Mouse (Mus musculus): Measurements from ENCODE around the gene Kat2b. TPM values are rescaled to one million over a fixed set of nuclear protein-coding genes. Genes with fewer than 3 reads are reported as not detected.
"Not testable (repeated sequence)": the region's sequence is repeated elsewhere in the genome, so short reads cannot be mapped to it uniquely, and the experiment has no call there.

Gene Kat2b
- total and polyA plus RNA-seq, 3 experiments = 2.4 to 52.2 (median 27.1) TPM

DNA sequence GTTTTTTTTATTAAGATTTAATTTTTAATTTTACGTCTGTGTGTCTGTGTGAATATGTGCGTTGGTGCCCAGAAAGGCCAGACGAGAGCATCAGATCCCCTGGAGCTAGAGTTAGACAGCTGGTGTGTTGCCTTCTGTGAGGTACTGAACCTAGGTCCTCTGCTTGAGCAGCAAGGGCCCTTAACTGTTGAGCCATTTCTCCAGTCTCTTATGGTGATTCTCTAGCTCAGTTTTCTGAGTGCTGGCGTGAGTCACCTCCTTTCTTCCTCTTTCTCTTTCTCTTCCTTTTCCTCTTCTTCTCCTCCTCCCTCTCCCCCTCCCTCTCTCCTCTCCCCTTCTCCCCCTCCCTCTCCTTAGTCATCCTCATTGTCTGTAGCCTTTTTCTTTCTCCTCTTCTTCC lies 27.9 kb downstream of the Kat2b start:
- Histone ChIP-seq H3K4me1 (ENCODE audit: insufficient read depth, low read depth, low read length) (peaks cover 63% of the 10 kb centered on the region), H3K36me3 (replicated peaks) (peaks cover 19% of the 10 kb centered on the region), H3K27me3 (ENCODE audit: insufficient read depth, low read length) (no peaks in the 10 kb centered on the region), H3K4me3 (ENCODE audit: low read depth, low read length) (peak overlapping the region; percentile 58; the same call in 1 of the 2 replicates), H3K9me3 (replicated peaks) (no peaks in the 10 kb centered on the region)
- TF ChIP-seq GATA1 (IDR thresholded peaks at IDR 0.05; ENCODE audit: borderline replicate concordance, low read length) = no peak
- TF ChIP-seq CTCF (IDR thresholded peaks at IDR 0.05; ENCODE audit: low read depth, low read length) = no peak
- no peak for TF ChIP-seq GATA2 (IDR thresholded peaks at IDR 0.05; ENCODE audit: borderline replicate concordance, low read depth, low read length)
- no peak for ATAC-seq (ENCODE audit: extremely low read depth, insufficient number of reproducible peaks, low FRiP score, poor library complexity, severe bottlenecking)
- DNase-seq (ENCODE audit: low spot score) = no peak

DNA sequence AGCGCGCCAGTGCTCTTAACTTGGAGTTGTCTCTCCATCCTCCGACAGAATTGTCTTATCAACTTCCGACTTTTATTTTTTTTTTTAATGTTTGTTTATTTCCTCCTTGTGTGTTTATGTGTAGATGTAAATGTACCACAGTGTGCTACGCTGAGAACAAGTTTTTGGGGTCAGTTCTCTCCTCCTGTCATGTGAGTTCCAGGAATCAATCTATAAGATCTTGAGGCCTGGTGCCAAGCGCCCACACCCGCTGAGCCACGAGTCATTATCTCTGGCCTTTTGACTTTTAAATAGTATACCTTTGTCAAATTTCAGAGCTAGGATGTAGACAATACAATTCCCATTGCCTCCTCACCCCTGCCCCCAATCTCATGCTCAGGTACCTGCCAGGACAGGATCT lies 28.9 kb downstream of the Kat2b start:
- Histone ChIP-seq H3K4me1 (ENCODE audit: insufficient read depth, low read depth, low read length) (peaks cover 65% of the 10 kb centered on the region), H3K36me3 (replicated peaks) (peaks cover 19% of the 10 kb centered on the region), H3K9me3 (replicated peaks) (no peaks in the 10 kb centered on the region), H3K4me3 (ENCODE audit: low read depth, low read length) (peak overlapping the region; percentile 46; the same call in 1 of the 2 replicates), H3K27me3 (ENCODE audit: insufficient read depth, low read length) (no peaks in the 10 kb centered on the region)
- DNase-seq (ENCODE audit: low spot score) (no peak), ATAC-seq (ENCODE audit: extremely low read depth, insufficient number of reproducible peaks, low FRiP score, poor library complexity, severe bottlenecking) (peak; percentile 17; the same call in 1 of the 2 replicates)
- TF ChIP-seq GATA1 (IDR thresholded peaks at IDR 0.05; ENCODE audit: borderline replicate concordance, low read length) = no peak
- TF ChIP-seq GATA2 (IDR thresholded peaks at IDR 0.05; ENCODE audit: borderline replicate concordance, low read depth, low read length) = no peak
- no peak for TF ChIP-seq POLR2AphosphoS5 (IDR thresholded peaks at IDR 0.05; ENCODE audit: insufficient replicate concordance, low read depth, low read length)
- no peak for TF ChIP-seq TAL1 (conservative IDR thresholded peaks at IDR 0.05; ENCODE audit: low read depth, low read length)
- TF ChIP-seq CTCF (IDR thresholded peaks at IDR 0.05; ENCODE audit: low read depth, low read length) = no peak

DNA sequence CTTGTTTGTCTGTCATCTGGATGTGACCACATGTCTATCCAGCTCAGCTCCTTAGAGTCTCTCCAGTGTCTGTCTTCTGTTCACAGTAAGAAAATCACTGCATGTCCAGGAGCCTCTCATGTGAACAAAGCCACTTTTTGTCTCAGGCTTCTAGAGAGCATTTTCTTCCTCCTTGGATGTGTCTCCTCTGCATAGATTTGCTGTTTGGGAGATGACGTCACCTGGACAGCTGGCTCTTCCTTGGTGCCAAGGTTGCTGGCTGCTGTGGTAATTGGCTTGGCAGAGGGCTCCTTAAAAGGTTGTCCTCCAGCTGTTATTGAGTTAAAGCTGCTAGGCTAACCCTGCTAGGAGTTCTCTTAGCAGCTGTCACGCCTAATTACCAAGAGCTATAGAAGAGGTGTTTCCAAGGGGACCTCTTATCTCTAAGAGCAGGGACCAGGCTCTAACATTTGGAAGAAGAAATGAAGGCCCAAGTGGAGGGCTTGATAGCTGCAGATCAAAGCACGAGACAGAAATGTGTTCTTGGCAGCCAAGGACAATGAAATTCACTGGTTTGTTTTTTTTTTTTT lies 29.7 kb downstream of the Kat2b start:
- DNase-seq (ENCODE audit: low spot score) = peak; percentile 71
- peak; percentile 93 for ATAC-seq (ENCODE audit: extremely low read depth, insufficient number of reproducible peaks, low FRiP score, poor library complexity, severe bottlenecking)
- H3K9me3 ChIP-seq (replicated peaks) = no peaks in the 10 kb centered on the region
- no peaks in the 10 kb centered on the region for H3K27me3 ChIP-seq (ENCODE audit: insufficient read depth, low read length)
- TF ChIP-seq POLR2AphosphoS5 (IDR thresholded peaks at IDR 0.05; ENCODE audit: insufficient replicate concordance, low read depth, low read length) (no peak), TAL1 (conservative IDR thresholded peaks at IDR 0.05; ENCODE audit: low read depth, low read length) (peak; percentile 77), CTCF (IDR thresholded peaks at IDR 0.05; ENCODE audit: low read depth, low read length) (no peak), GATA1 (IDR thresholded peaks at IDR 0.05; ENCODE audit: borderline replicate concordance, low read length) (no peak)
- no peak overlapping the region; the same call in 1 of the 2 replicates for H3K4me3 ChIP-seq (ENCODE audit: low read depth, low read length)
- peaks cover 15% of the 10 kb centered on the region for H3K36me3 ChIP-seq (replicated peaks)
- peaks cover 65% of the 10 kb centered on the region for H3K4me1 ChIP-seq (ENCODE audit: insufficient read depth, low read depth, low read length)

DNA sequence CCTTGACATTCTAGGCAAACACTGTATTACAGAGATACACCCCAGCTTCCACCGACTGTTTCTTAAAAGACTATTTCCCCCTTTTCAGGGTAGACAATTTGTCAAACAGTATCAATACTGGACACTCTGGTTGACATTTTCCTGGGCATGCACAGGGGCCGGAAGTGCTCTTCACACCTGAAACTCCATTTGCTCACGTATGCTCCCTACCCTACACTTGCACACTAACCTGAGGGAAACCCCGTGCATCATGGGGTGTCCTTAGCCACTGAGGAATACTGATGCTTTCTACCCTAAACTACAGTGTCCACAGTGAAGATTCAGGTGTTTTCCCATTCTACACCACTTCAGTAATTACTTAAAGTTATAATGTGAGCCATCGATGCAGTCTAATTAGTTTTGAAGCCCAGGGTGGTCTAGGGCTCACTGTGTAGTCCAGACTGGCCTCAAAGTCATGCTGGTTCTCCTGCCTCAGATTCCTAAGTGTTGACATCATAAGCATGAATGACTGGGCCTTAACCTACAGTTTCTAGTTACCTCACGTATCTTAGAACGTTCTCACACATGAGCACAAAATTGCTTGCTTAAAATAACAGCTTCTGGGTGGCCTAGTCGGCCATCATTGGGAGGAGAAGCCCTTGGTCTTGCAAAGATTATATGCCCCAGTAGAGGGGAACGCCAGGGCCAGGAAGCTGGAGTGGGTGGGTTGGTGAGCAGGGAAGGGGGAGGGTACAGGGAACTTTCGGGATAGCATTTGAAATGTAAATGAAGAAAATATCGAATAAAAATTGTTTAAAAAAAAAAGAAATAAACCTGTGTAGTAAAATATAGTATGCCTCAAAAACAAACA lies 30.5 kb downstream of the Kat2b start:
- Histone ChIP-seq H3K9me3 (replicated peaks) (no peaks in the 10 kb centered on the region), H3K4me1 (ENCODE audit: insufficient read depth, low read depth, low read length) (peaks cover 71% of the 10 kb centered on the region), H3K36me3 (replicated peaks) (peaks cover 11% of the 10 kb centered on the region), H3K4me3 (ENCODE audit: low read depth, low read length) (peak overlapping the region; percentile 46; the same call in 1 of the 2 replicates), H3K27me3 (ENCODE audit: insufficient read depth, low read length) (no peaks in the 10 kb centered on the region)
- DNase-seq (ENCODE audit: low spot score) (no peak), ATAC-seq (ENCODE audit: extremely low read depth, insufficient number of reproducible peaks, low FRiP score, poor library complexity, severe bottlenecking) (no peak)
- TF ChIP-seq TAL1 (conservative IDR thresholded peaks at IDR 0.05; ENCODE audit: low read depth, low read length) (no peak), GATA1 (IDR thresholded peaks at IDR 0.05; ENCODE audit: borderline replicate concordance, low read length) (no peak)

DNA sequence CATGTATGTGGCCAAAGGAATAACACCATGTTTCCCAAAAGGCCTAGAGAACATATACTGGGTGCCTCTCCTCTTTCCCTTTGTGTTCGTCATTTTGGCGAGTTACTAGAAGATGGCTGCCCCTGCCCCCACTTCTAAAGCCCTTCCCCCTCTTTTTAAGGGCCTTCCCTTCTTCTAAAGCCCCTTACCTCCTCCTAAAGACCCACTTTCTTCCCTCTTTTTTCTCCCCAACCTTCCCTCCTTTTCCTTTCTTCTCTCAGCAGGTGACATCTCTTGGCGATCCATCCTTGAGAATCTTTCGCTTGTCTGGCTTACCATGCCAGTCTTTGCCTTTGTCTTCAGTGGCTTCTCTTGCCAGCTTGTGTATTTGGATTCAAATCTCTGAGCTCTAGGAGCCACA lies 31.9 kb downstream of the Kat2b start:
- no peaks in the 10 kb centered on the region for H3K9me3 ChIP-seq (replicated peaks)
- ATAC-seq (ENCODE audit: extremely low read depth, insufficient number of reproducible peaks, low FRiP score, poor library complexity, severe bottlenecking) = no peak
- peaks cover 7% of the 10 kb centered on the region for H3K36me3 ChIP-seq (replicated peaks)
- DNase-seq (ENCODE audit: low spot score) = no peak
- H3K4me3 ChIP-seq (ENCODE audit: low read depth, low read length) = no peak overlapping the region
- TF ChIP-seq POLR2AphosphoS5 (IDR thresholded peaks at IDR 0.05; ENCODE audit: insufficient replicate concordance, low read depth, low read length) (no peak), CTCF (IDR thresholded peaks at IDR 0.05; ENCODE audit: low read depth, low read length) (no peak), GATA1 (IDR thresholded peaks at IDR 0.05; ENCODE audit: borderline replicate concordance, low read length) (no peak), TAL1 (conservative IDR thresholded peaks at IDR 0.05; ENCODE audit: low read depth, low read length) (no peak), GATA2 (IDR thresholded peaks at IDR 0.05; ENCODE audit: borderline replicate concordance, low read depth, low read length) (no peak)
- H3K4me1 ChIP-seq (ENCODE audit: insufficient read depth, low read depth, low read length) = peaks cover 65% of the 10 kb centered on the region
- H3K27me3 ChIP-seq (ENCODE audit: insufficient read depth, low read length) = no peaks in the 10 kb centered on the region

DNA sequence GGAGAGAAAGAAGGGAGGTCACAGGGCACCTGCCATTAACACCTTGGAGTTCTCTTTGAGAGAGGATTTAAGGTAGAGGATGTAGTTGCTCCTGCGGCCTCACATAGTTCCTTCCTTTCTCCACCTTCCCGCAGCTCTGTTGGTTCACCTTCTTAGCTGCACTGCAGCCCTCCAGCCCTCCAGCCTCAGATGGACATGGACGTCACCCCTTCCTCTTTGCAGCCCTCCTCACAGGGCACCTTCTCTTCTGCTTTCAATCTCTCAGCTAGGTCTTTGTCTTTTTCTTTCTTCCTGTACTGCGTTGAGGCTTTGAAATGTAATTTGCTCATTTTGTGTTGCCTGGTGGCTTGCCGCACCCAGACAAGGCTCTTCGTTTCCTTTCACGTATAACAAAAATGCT lies 36.6 kb downstream of the Kat2b start:
- not testable (repeated sequence) for ATAC-seq (ENCODE audit: extremely low read depth, insufficient number of reproducible peaks, low FRiP score, poor library complexity, severe bottlenecking); H3K4me3 ChIP-seq (ENCODE audit: low read depth, low read length); H3K9me3 ChIP-seq (replicated peaks); DNase-seq (ENCODE audit: low spot score); H3K36me3 ChIP-seq (replicated peaks); H3K27me3 ChIP-seq (ENCODE audit: insufficient read depth, low read length)
- peaks cover 27% of the 10 kb centered on the region for H3K4me1 ChIP-seq (ENCODE audit: insufficient read depth, low read depth, low read length)

DNA sequence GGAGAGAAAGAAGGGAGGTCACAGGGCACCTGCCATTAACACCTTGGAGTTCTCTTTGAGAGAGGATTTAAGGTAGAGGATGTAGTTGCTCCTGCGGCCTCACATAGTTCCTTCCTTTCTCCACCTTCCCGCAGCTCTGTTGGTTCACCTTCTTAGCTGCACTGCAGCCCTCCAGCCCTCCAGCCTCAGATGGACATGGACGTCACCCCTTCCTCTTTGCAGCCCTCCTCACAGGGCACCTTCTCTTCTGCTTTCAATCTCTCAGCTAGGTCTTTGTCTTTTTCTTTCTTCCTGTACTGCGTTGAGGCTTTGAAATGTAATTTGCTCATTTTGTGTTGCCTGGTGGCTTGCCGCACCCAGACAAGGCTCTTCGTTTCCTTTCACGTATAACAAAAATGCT lies 39.4 kb downstream of the Kat2b start:
- not testable (repeated sequence) for ATAC-seq (ENCODE audit: extremely low read depth, insufficient number of reproducible peaks, low FRiP score, poor library complexity, severe bottlenecking); DNase-seq (ENCODE audit: low spot score); H3K36me3 ChIP-seq (replicated peaks); H3K9me3 ChIP-seq (replicated peaks); H3K27me3 ChIP-seq (ENCODE audit: insufficient read depth, low read length); H3K4me1 ChIP-seq (ENCODE audit: insufficient read depth, low read depth, low read length); H3K4me3 ChIP-seq (ENCODE audit: low read depth, low read length)

DNA sequence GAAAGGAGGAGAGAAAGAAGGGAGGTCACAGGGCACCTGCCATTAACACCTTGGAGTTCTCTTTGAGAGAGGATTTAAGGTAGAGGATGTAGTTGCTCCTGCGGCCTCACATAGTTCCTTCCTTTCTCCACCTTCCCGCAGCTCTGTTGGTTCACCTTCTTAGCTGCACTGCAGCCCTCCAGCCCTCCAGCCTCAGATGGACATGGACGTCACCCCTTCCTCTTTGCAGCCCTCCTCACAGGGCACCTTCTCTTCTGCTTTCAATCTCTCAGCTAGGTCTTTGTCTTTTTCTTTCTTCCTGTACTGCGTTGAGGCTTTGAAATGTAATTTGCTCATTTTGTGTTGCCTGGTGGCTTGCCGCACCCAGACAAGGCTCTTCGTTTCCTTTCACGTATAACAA lies 42.3 kb downstream of the Kat2b start:
- peaks cover 26% of the 10 kb centered on the region for H3K36me3 ChIP-seq (replicated peaks)
- not testable (repeated sequence) for H3K9me3 ChIP-seq (replicated peaks); DNase-seq (ENCODE audit: low spot score); H3K27me3 ChIP-seq (ENCODE audit: insufficient read depth, low read length); ATAC-seq (ENCODE audit: extremely low read depth, insufficient number of reproducible peaks, low FRiP score, poor library complexity, severe bottlenecking); H3K4me3 ChIP-seq (ENCODE audit: low read depth, low read length); H3K4me1 ChIP-seq (ENCODE audit: insufficient read depth, low read depth, low read length)
